Mouse (Mus musculus) ES-Bruce4 (cell line): ENCODE data around the gene Ankrd13d. TPM values are rescaled to one million over a fixed set of nuclear protein-coding genes. Genes with fewer than 3 reads are reported as not detected.

Experiments used
- H3K27ac ChIP-seq: 2 replicates; pipeline ENCODE4 v1.5.1; 2012; ENCODE audit warnings: low read length, inconsistent platforms; ENCODE audit not compliant: insufficient read depth
- H3K27me3 ChIP-seq: 2 replicates; pipeline ENCODE4 v1.6.1; 2012; ENCODE audit warnings: mild to moderate bottlenecking, low read length, inconsistent platforms; ENCODE audit not compliant: control insufficient read depth, poor library complexity, insufficient read depth, severe bottlenecking
- H3K36me3 ChIP-seq: 2 replicates; pipeline ENCODE4 v1.6.1; 2012; ENCODE audit warnings: inconsistent platforms, mild to moderate bottlenecking, low read length, moderate library complexity; ENCODE audit not compliant: control insufficient read depth, poor library complexity, insufficient read depth, severe bottlenecking
- H3K4me1 ChIP-seq: one replicate; pipeline ENCODE4 v1.8.1; 2011; ENCODE audit warnings: low read length; ENCODE audit not compliant: control insufficient read depth, insufficient read depth
- H3K4me3 ChIP-seq: 2 replicates; pipeline ENCODE4 v1.5.1; 2011; ENCODE audit warnings: low read depth, mild to moderate bottlenecking, low read length
- H3K9ac ChIP-seq: 2 replicates; pipeline ENCODE4 v1.6.1; 2012; ENCODE audit warnings: low read depth, mild to moderate bottlenecking, inconsistent platforms; ENCODE audit not compliant: poor library complexity, severe bottlenecking
- H3K9me3 ChIP-seq: replicated peaks from 2 replicates; pipeline ENCODE4 v1.6.1; 2012; ENCODE audit warnings: mild to moderate bottlenecking, low read length, inconsistent platforms; ENCODE audit not compliant: control insufficient read depth, poor library complexity, insufficient read depth, severe bottlenecking
- CTCF ChIP-seq: IDR thresholded peaks from one replicate; pipeline ENCODE4 v1.8.1; 2011; ENCODE audit warnings: low read depth, low read length
- EP300 ChIP-seq: IDR thresholded peaks from 2 replicates; pipeline ENCODE4 v1.6.1; 2011; ENCODE audit warnings: low read depth, low read length; ENCODE audit not compliant: insufficient read depth
- POLR2A ChIP-seq: IDR thresholded peaks from one replicate; pipeline ENCODE4 v1.8.1; 2011; ENCODE audit warnings: low read length; ENCODE audit not compliant: insufficient read depth
- polyA plus RNA-seq: library from polyadenylated mRNA; stranded (reverse); fragments of >200 nt; gene quantifications from 2 replicates; pipeline ENCODE4 v1.2.4, GENCODE M21; 2011; ENCODE audit warnings: low read depth; ENCODE audit not compliant: missing spikeins, insufficient read depth, insufficient read length

Gene Ankrd13d
- polyA plus RNA-seq, 1 experiment: 4.9 TPM

- Histone ChIP-seq H3K9me3 (no peaks in the 10 kb centered on the region), H3K27me3 (no peaks in the 10 kb centered on the region), H3K36me3 (peaks cover 6% of the 10 kb centered on the region; the same call in 1 of the 2 replicates), H3K9ac (peak overlapping the region; percentile 38), H3K4me3 (peak overlapping the region; percentile 43), H3K27ac (peak overlapping the region; percentile 29), H3K4me1 (peaks cover 2% of the 10 kb centered on the region)
- no peak for TF ChIP-seq CTCF
- no peak for TF ChIP-seq POLR2A
- 0 out of 2 replicates have a peak, but pooled peaks have one; percentile 15 for TF ChIP-seq EP300
These were observed 11.6 kb upstream of the Ankrd13d start for GRCm38 (mm10) chr19:4294381-4295097.

- Histone ChIP-seq H3K4me3 (no peak overlapping the region), H3K9me3 (no peaks in the 10 kb centered on the region), H3K27me3 (no peaks in the 10 kb centered on the region), H3K36me3 (peaks cover 6% of the 10 kb centered on the region), H3K27ac (no peak overlapping the region), H3K4me1 (no peaks in the 10 kb centered on the region), H3K9ac (no peak overlapping the region)
- TF ChIP-seq CTCF (no peak), EP300 (no peak), POLR2A (no peak)
These were observed 8.2 kb upstream of the Ankrd13d start for GRCm38 (mm10) chr19:4291161-4291560.

- Histone ChIP-seq H3K4me1 (no peaks in the 10 kb centered on the region), H3K27me3 (no peaks in the 10 kb centered on the region), H3K27ac (no peak overlapping the region), H3K9ac (no peak overlapping the region), H3K9me3 (no peaks in the 10 kb centered on the region), H3K4me3 (no peak overlapping the region), H3K36me3 (peaks cover 6% of the 10 kb centered on the region)
- TF ChIP-seq CTCF: no peak
- no peak for TF ChIP-seq POLR2A
- TF ChIP-seq EP300: no peak
These were observed 7.8 kb upstream of the Ankrd13d start for GRCm38 (mm10) chr19:4290749-4291148.

- H3K4me3 ChIP-seq: peak overlapping the region; percentile 16
- H3K36me3 ChIP-seq: no peaks in the 10 kb centered on the region; the same call in 1 of the 2 replicates
- no peaks in the 10 kb centered on the region for H3K4me1 ChIP-seq
- H3K27me3 ChIP-seq: no peaks in the 10 kb centered on the region
- H3K27ac ChIP-seq: no peak overlapping the region
- no peaks in the 10 kb centered on the region; the same call in 1 of the 2 replicates for H3K9me3 ChIP-seq
- TF ChIP-seq EP300: no peak
- 0 out of 2 replicates have a peak overlapping the region, but pooled peaks have one; percentile 4 for H3K9ac ChIP-seq
These were observed 716 bp upstream of the Ankrd13d start for GRCm38 (mm10) chr19:4283653-4284052.

- no peaks in the 10 kb centered on the region for H3K27me3 ChIP-seq
- no peak for TF ChIP-seq CTCF
- TF ChIP-seq POLR2A: no peak
- no peak for TF ChIP-seq EP300
- no peak overlapping the region for H3K4me3 ChIP-seq
These were observed 2.5 kb downstream of the Ankrd13d start for GRCm38 (mm10) chr19:4280425-4280824.

GRCm38 (mm10) chr19:4279487-4279886, 3.5 kb downstream of the Ankrd13d start:
- H3K4me1 ChIP-seq: no peaks in the 10 kb centered on the region
- TF ChIP-seq POLR2A (no peak), CTCF (peak; percentile 34)
- no peaks in the 10 kb centered on the region; the same call in 1 of the 2 replicates for H3K9me3 ChIP-seq
- H3K36me3 ChIP-seq: no peaks in the 10 kb centered on the region
- H3K27ac ChIP-seq: no peak overlapping the region
- H3K9ac ChIP-seq: no peak overlapping the region
- H3K27me3 ChIP-seq: no peaks in the 10 kb centered on the region
- H3K4me3 ChIP-seq: no peak overlapping the region

More at GRCm38 (mm10) chr19:4280425-4280824, 2.5 kb downstream of the Ankrd13d start:
- H3K27ac ChIP-seq: no peak overlapping the region
- H3K9ac ChIP-seq: no peak overlapping the region
- no peaks in the 10 kb centered on the region for H3K36me3 ChIP-seq
- H3K9me3 ChIP-seq: no peaks in the 10 kb centered on the region; the same call in 1 of the 2 replicates
- no peaks in the 10 kb centered on the region for H3K4me1 ChIP-seq
